Mouse (Mus musculus): ENCODE results near the gene Chst1.

DNA sequence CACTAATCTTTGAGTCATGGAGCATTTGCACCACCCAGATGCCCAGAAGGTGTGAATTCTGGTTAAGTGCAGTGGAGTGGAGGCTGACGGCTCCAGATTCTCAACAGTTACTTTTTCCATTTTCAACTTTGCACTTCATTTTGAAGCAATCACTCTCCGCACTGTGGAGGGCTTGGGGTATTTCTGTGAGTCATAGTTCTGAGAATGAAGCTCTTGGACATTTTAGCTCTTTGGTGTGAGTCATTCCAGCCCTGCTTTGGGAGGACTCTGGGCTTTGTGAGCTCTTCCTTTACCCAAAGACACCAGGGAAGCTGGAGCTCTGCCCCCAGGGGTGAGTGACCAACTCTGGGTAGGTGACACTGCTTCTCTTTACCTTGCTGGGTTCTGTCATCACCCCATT lies 28.1 kb downstream of the Chst1 start:
- TF ChIP-seq POLR2A (IDR thresholded peaks at IDR 0.05; ENCODE audit: low read depth, low read length) (no peak), CTCF (IDR thresholded peaks at IDR 0.05; ENCODE audit: borderline replicate concordance, insufficient read depth, low read length) (no peak)
